In the genomic region with DNA sequence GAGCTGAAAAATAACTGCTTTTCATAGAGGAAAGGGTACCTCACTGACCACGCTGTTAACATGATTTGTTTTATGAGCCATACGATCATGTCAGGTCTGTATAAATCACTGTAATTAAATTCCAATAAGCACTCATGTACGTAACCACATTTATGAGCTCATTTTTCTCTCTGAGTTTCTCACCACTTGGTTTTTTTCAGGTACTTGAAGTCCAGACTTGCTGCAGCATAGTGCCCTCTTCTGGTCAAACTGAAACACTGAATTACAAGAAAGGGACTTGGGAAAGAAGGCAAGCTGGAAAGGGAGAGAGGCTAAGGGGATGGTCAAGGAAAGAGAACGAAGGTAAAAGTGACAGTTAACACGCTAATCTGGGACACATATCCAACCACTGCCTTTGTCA, we compare ENCODE assay signal across 8 mouse cellular contexts.
DNase-seq lines count a peak whose midpoint lies in the region; ATAC-seq and TF ChIP-seq lines count a peak whose summit lies in the region.

No protein-coding gene starts in this region.

- no peaks in the 10 kb centered on the region for H3K27me3 ChIP-seq in C2C12 (ENCODE audit: control insufficient read depth, insufficient read depth, insufficient read length)
- H3K27me3 ChIP-seq in hindbrain, embryonic 13.5 days = no peaks in the 10 kb centered on the region
- H3K27me3 ChIP-seq in limb, embryonic 14.5 days (ENCODE audit: control insufficient read depth, insufficient read depth, low read length) = no peaks in the 10 kb centered on the region
- H3K27me3 ChIP-seq in neural tube, embryonic 15.5 days (replicated peaks) = no peaks in the 10 kb centered on the region

- no peak overlapping the region for H3K4me2 ChIP-seq in hindbrain, embryonic 13.5 days
- no peak overlapping the region for H3K4me2 ChIP-seq in limb, embryonic 14.5 days (replicated peaks; ENCODE audit: low read depth, low read length, severe bottlenecking)
- 0 out of 2 replicates have a peak overlapping the region, but pooled peaks have one; percentile 19 for H3K4me2 ChIP-seq in neural tube, embryonic 15.5 days

- no peak overlapping the region for H3K9ac ChIP-seq in hindbrain, embryonic 13.5 days
- H3K9ac ChIP-seq in limb, embryonic 14.5 days (ENCODE audit: low read depth, low read length, severe bottlenecking) = no peak overlapping the region
- no peak overlapping the region for H3K9ac ChIP-seq in neural tube, embryonic 15.5 days (replicated peaks)

- H3ac ChIP-seq in C2C12 (ENCODE audit: control insufficient read depth, insufficient read length, low read depth) = no peak overlapping the region

- peak; percentile 59 for DNase-seq in heart, adult 8-10 months (ENCODE audit: low spot score)
- no peak for DNase-seq in heart, postnatal 36 days
- DNase-seq in limb, embryonic 14.5 days (ENCODE audit: low spot score) = peak; percentile 82

- H3K4me1 ChIP-seq in bone marrow, adult 2 months (ENCODE audit: control insufficient read depth, insufficient read depth, low read length) = peaks cover 2% of the 10 kb centered on the region; the same call in 1 of the 2 replicates
- H3K4me1 ChIP-seq in hindbrain, embryonic 13.5 days (replicated peaks) = no peaks in the 10 kb centered on the region
- H3K4me1 ChIP-seq in limb, embryonic 14.5 days (ENCODE audit: control insufficient read depth, insufficient read depth, low read length) = peaks cover 2% of the 10 kb centered on the region; the same call in 1 of the 2 replicates
- H3K4me1 ChIP-seq in neural tube, embryonic 15.5 days = no peaks in the 10 kb centered on the region

- peak; percentile 40 for TF ChIP-seq CTCF in C2C12 (IDR thresholded peaks at IDR 0.05; ENCODE audit: control insufficient read depth, insufficient read depth, insufficient read length)
- TF ChIP-seq CTCF in bone marrow, adult 2 months (IDR thresholded peaks at IDR 0.05; ENCODE audit: control insufficient read depth, insufficient read depth, low read length) = 0 out of 2 replicates have a peak, but pooled peaks have one; percentile 30

- H3K79me3 ChIP-seq in C2C12 (ENCODE audit: low read depth) = no peaks in the 10 kb centered on the region

- ATAC-seq in hindbrain, embryonic 13.5 days (ENCODE audit: low FRiP score) = peak; percentile 32; the same call in 1 of the 2 replicates
- ATAC-seq in limb, embryonic 14.5 days (ENCODE audit: low FRiP score, low read depth) = peak; percentile 26; the same call in 1 of the 2 replicates
- peak; percentile 72; the same call in 1 of the 2 replicates for ATAC-seq in neural tube, embryonic 15.5 days (ENCODE audit: low FRiP score)
- ATAC-seq in erythroblast, adult 5-6 weeks (replicated peaks; ENCODE audit: low FRiP score, poor library complexity, severe bottlenecking) = no peak

- TF ChIP-seq POLR2A in bone marrow, adult 2 months (IDR thresholded peaks at IDR 0.05; ENCODE audit: borderline replicate concordance, control insufficient read depth, low read depth, low read length) = no peak
- no peak for TF ChIP-seq POLR2A in limb, embryonic 14.5 days (IDR thresholded peaks at IDR 0.05; ENCODE audit: borderline replicate concordance, extremely low read depth, insufficient read depth, insufficient read length)

- no peak overlapping the region for H3K27ac ChIP-seq in bone marrow, adult 2 months (ENCODE audit: control insufficient read depth, insufficient read depth, low read depth, low read length, poor library complexity)
- H3K27ac ChIP-seq in hindbrain, embryonic 13.5 days = no peak overlapping the region
- H3K27ac ChIP-seq in limb, embryonic 14.5 days (replicated peaks; ENCODE audit: low read depth, low read length) = no peak overlapping the region
- no peak overlapping the region for H3K27ac ChIP-seq in neural tube, embryonic 15.5 days (replicated peaks)

- no peak overlapping the region for H3K4me3 ChIP-seq in C2C12 (ENCODE audit: insufficient read depth, poor library complexity, severe bottlenecking)
- H3K4me3 ChIP-seq in bone marrow, adult 2 months (replicated peaks; ENCODE audit: control insufficient read depth, low read depth, low read length) = no peak overlapping the region
- H3K4me3 ChIP-seq in hindbrain, embryonic 13.5 days = no peak overlapping the region
- H3K4me3 ChIP-seq in limb, embryonic 14.5 days (replicated peaks; ENCODE audit: low read length) = no peak overlapping the region
- H3K4me3 ChIP-seq in neural tube, embryonic 15.5 days (replicated peaks) = no peak overlapping the region

- no peaks in the 10 kb centered on the region for H3K79me2 ChIP-seq in C2C12 (ENCODE audit: control insufficient read depth, insufficient read depth)

- intact Hi-C loops in heart, postnatal 36 days (cut with DNase I) = loop anchor here (1.0 to 5.0 kb wide), 4 partner anchors 51 to 610 kb away; no protein-coding TSS in a partner anchor

- H3K9me3 ChIP-seq in hindbrain, embryonic 13.5 days = no peaks in the 10 kb centered on the region
- no peaks in the 10 kb centered on the region for H3K9me3 ChIP-seq in limb, embryonic 14.5 days (ENCODE audit: control insufficient read depth, low read length)
- H3K9me3 ChIP-seq in neural tube, embryonic 15.5 days (replicated peaks) = no peaks in the 10 kb centered on the region

- WGBS in bone marrow, adult 2 months = 8% methylated on average over 5 of the region's 5 CpGs
- 17% methylated on average over 5 of the region's 5 CpGs for WGBS in hindbrain, embryonic 13.5 days
- WGBS in limb, embryonic 14.5 days = 6% methylated on average over 5 of the region's 5 CpGs
- 11% methylated on average over 5 of the region's 5 CpGs for WGBS in neural tube, embryonic 15.5 days

- no peaks in the 10 kb centered on the region for H3K36me3 ChIP-seq in C2C12 (ENCODE audit: control insufficient read depth, insufficient read depth)
- no peaks in the 10 kb centered on the region for H3K36me3 ChIP-seq in hindbrain, embryonic 13.5 days
- no peaks in the 10 kb centered on the region for H3K36me3 ChIP-seq in limb, embryonic 14.5 days (ENCODE audit: control insufficient read depth, insufficient read depth, low read length)
- no peaks in the 10 kb centered on the region for H3K36me3 ChIP-seq in neural tube, embryonic 15.5 days

TF ChIP-seq in C2C12, 6 proteins besides CTCF, POLR2A, EP300 and RAD21:
- TF ChIP-seq MAX (IDR thresholded peaks at IDR 0.05) (peak; percentile 46), USF1 (IDR thresholded peaks at IDR 0.05; ENCODE audit: low read depth) (no peak)

Comparison
In these comparisons a context has a peak if more than half of its experiments do, and no peak if none do; other contexts are left out.
1. DNase-seq: peak in heart, adult 8-10 months (single experiment) and limb, embryonic 14.5 days (single experiment); none in heart, postnatal 36 days (0 of 2).